In genomic region chr7:34169454-34169853, GRCm38 (mm10) we compare ENCODE assay signal across 8 mouse cellular contexts. TPM values are rescaled to one million over a fixed set of nuclear protein-coding genes. Genes with fewer than 3 reads are reported as not detected.
DNase-seq lines count a peak whose midpoint lies in the region; ATAC-seq and TF ChIP-seq lines count a peak whose summit lies in the region.

Uba2 (minus strand) TSS chr7:34169599.

- 79% methylated on average over 3 of the region's 3 CpGs for WGBS in lung, embryonic 14.5 days
- WGBS in midbrain, embryonic 13.5 days = 79% methylated on average over 3 of the region's 3 CpGs

- H3K36me3 ChIP-seq in lung, embryonic 14.5 days (ENCODE audit: insufficient read depth) = peaks cover 10% of the 10 kb centered on the region
- H3K36me3 ChIP-seq in midbrain, embryonic 13.5 days = peaks cover 10% of the 10 kb centered on the region

- H3K4me1 ChIP-seq in lung, embryonic 14.5 days (ENCODE audit: insufficient read depth) = 0 out of 2 replicates have a peak, but pooled peaks cover 3% of the 10 kb centered on the region
- H3K4me1 ChIP-seq in bone marrow macrophage, adult 2 months (ENCODE audit: control insufficient read depth, insufficient read depth, low read length) = peaks cover 4% of the 10 kb centered on the region
- H3K4me1 ChIP-seq in midbrain, embryonic 13.5 days (replicated peaks) = peaks cover 19% of the 10 kb centered on the region

- H3K4me2 ChIP-seq in lung, embryonic 14.5 days = peak within 1 kb of the TSS; percentile 71
- H3K4me2 ChIP-seq in midbrain, embryonic 13.5 days (replicated peaks) = peak within 1 kb of the TSS; percentile 91

- TF ChIP-seq CTCF in lung, embryonic 14.5 days (IDR thresholded peaks at IDR 0.05; ENCODE audit: low read depth) = no peak
- TF ChIP-seq CTCF in bone marrow macrophage, adult 2 months (IDR thresholded peaks at IDR 0.05; ENCODE audit: low read depth, low read length) = no peak

- H3K9me3 ChIP-seq in lung, embryonic 14.5 days (ENCODE audit: low read depth, low read length) = no peaks in the 10 kb centered on the region
- H3K9me3 ChIP-seq in midbrain, embryonic 13.5 days = no peaks in the 10 kb centered on the region

- no peak for ATAC-seq in lung, embryonic 14.5 days (ENCODE audit: insufficient read depth)
- ATAC-seq in midbrain, embryonic 13.5 days = no peak

- no peaks in the 10 kb centered on the region for H3K27me3 ChIP-seq in lung, embryonic 14.5 days (ENCODE audit: insufficient read depth, low read length)
- no peaks in the 10 kb centered on the region for H3K27me3 ChIP-seq in midbrain, embryonic 13.5 days

- TF ChIP-seq POLR2A in bone marrow macrophage, adult 2 months (IDR thresholded peaks at IDR 0.05; ENCODE audit: borderline replicate concordance, low read depth, low read length) = no peak

- H3K27ac ChIP-seq in lung, embryonic 14.5 days (ENCODE audit: low read depth) = peak within 1 kb of the TSS; percentile 89
- peak within 1 kb of the TSS; percentile 31; the same call in 1 of the 2 replicates for H3K27ac ChIP-seq in bone marrow macrophage, adult 2 months (ENCODE audit: insufficient read depth, low read depth, low read length)
- peak within 1 kb of the TSS; percentile 88 for H3K27ac ChIP-seq in midbrain, embryonic 13.5 days

- H3K4me3 ChIP-seq in lung, embryonic 14.5 days (ENCODE audit: low read depth, low read length) = peak within 1 kb of the TSS; percentile 96
- H3K4me3 ChIP-seq in bone marrow macrophage, adult 2 months (ENCODE audit: insufficient read depth, low read length) = peak within 1 kb of the TSS; percentile 95
- peak within 1 kb of the TSS; percentile 97 for H3K4me3 ChIP-seq in midbrain, embryonic 13.5 days (replicated peaks)

- H3K9ac ChIP-seq in lung, embryonic 14.5 days = peak within 1 kb of the TSS; percentile 96
- H3K9ac ChIP-seq in midbrain, embryonic 13.5 days (replicated peaks) = peak within 1 kb of the TSS; percentile 96

- no peak for DNase-seq in lung, embryonic 14.5 days
- DNase-seq in lung, postnatal 4 days = no peak
- no peak for DNase-seq in gonadal fat pad, adult 2 months (ENCODE audit: low read depth)
- DNase-seq in layer of hippocampus, postnatal 10 days (ENCODE audit: low spot score in 2 of 2) = no peak
- DNase-seq in spleen, adult 18-20 months = no peak
- no peak for DNase-seq in spleen, adult 12 weeks (ENCODE audit: low spot score)

RNA-seq across cellular contexts. Expression of gene Uba2, which starts in this region (rescaled TPM):
- 229 and 231 TPM in 2 replicates for polyA plus RNA-seq in lung, embryonic 14.5 days (2014; fragmentation: Nextera tagmentation; extraction: Ambion mirVana)
- 63.1 and 63.8 TPM in 2 replicates for polyA plus RNA-seq in bone marrow macrophage, adult 2 months (2012; ENCODE audit: insufficient read depth, insufficient read length, missing spikeins)
- 57.4 and 57.5 TPM in 2 replicates for polyA plus RNA-seq in gonadal fat pad, adult 2 months (2012; rRNA removed)
- 10 to 100 TPM; 84.8 to 85.0 TPM for total RNA-seq in layer of hippocampus, postnatal 10 days (2021)
- 215 and 224 TPM in 2 replicates for polyA plus RNA-seq in midbrain, embryonic 13.5 days (2015; fragmentation: Nextera tagmentation; extraction: Ambion mirVana)

Comparison
In these comparisons a context has a peak if more than half of its experiments do, and no peak if none do; other contexts are left out.
1. H3K27ac ChIP-seq: peak in every context shown above with its lines; median percentile 89 in lung, embryonic 14.5 days; 88 in midbrain, embryonic 13.5 days; 31 in bone marrow macrophage, adult 2 months.